Mouse (Mus musculus): ENCODE data around the gene Slc2a6. TPM values are rescaled to one million over a fixed set of nuclear protein-coding genes. Genes with fewer than 3 reads are reported as not detected.

Slc2a6 gene
- polyA plus RNA-seq, 1 experiment from 2014 or later, result 2.8 TPM

GRCm38 (mm10) chr2:27058251-27058650 lies 30.5 kb upstream of the Slc2a6 start:
- H3K4me3 ChIP-seq, result no peak overlapping the region
- 74% methylated on average over 4 of the region's 4 CpGs for WGBS
- H3K27ac ChIP-seq, result no peak overlapping the region
- peaks cover 7% of the 10 kb centered on the region; the same call in 1 of the 2 replicates for H3K4me1 ChIP-seq (replicated peaks)
- no peak for DNase-seq (ENCODE audit: low spot score)
- H3K9me3 ChIP-seq, result no peaks in the 10 kb centered on the region
- H3K36me3 ChIP-seq, result no peaks in the 10 kb centered on the region
- peaks cover 3% of the 10 kb centered on the region; the same call in 1 of the 2 replicates for H3K27me3 ChIP-seq (ENCODE audit: insufficient read depth, poor library complexity, severe bottlenecking)

GRCm38 (mm10) chr2:27049408-27049807 lies 21.6 kb upstream of the Slc2a6 start:
- Histone ChIP-seq H3K27ac (no peak overlapping the region), H3K27me3 (ENCODE audit: insufficient read depth, poor library complexity, severe bottlenecking) (peaks cover 43% of the 10 kb centered on the region), H3K4me3 (no peak overlapping the region), H3K36me3 (no peaks in the 10 kb centered on the region), H3K4me1 (replicated peaks) (peaks cover 7% of the 10 kb centered on the region), H3K9me3 (no peaks in the 10 kb centered on the region)
- DNase-seq (ENCODE audit: low spot score), result peak; percentile 15
- WGBS, result 28% methylated on average over 6 of the region's 6 CpGs

- peaks cover 12% of the 10 kb centered on the region for H3K4me1 ChIP-seq (replicated peaks)
- H3K27ac ChIP-seq, result no peak overlapping the region
- H3K36me3 ChIP-seq, result no peaks in the 10 kb centered on the region
- no peaks in the 10 kb centered on the region for H3K9me3 ChIP-seq
- DNase-seq (ENCODE audit: low spot score), result no peak
- no peak overlapping the region for H3K4me3 ChIP-seq
- whole genome bisulfite sequencing, result 74% methylated on average over 8 of the region's 8 CpGs
- H3K27me3 ChIP-seq (ENCODE audit: insufficient read depth, poor library complexity, severe bottlenecking), result peaks cover 56% of the 10 kb centered on the region
Observed at GRCm38 (mm10) chr2:27045979-27046770, 18.4 kb upstream of the Slc2a6 start.

GRCm38 (mm10) chr2:27044641-27045040 lies 16.8 kb upstream of the Slc2a6 start:
- H3K4me1 ChIP-seq (replicated peaks), result peaks cover 8% of the 10 kb centered on the region
- H3K27ac ChIP-seq, result no peak overlapping the region
- H3K4me3 ChIP-seq, result no peak overlapping the region
- no peak for DNase-seq (ENCODE audit: low spot score)
- peaks cover 59% of the 10 kb centered on the region for H3K27me3 ChIP-seq (ENCODE audit: insufficient read depth, poor library complexity, severe bottlenecking)
- no peaks in the 10 kb centered on the region for H3K9me3 ChIP-seq
- 78% methylated on average over 3 of the region's 3 CpGs for WGBS
- H3K36me3 ChIP-seq, result no peaks in the 10 kb centered on the region

- no peak for DNase-seq (ENCODE audit: low spot score)
- H3K9me3 ChIP-seq, result no peaks in the 10 kb centered on the region
- 0 out of 2 replicates have a peak overlapping the region, but pooled peaks have one; percentile 8 for H3K27ac ChIP-seq
- peaks cover 64% of the 10 kb centered on the region for H3K27me3 ChIP-seq (ENCODE audit: insufficient read depth, poor library complexity, severe bottlenecking)
- no peak overlapping the region for H3K4me3 ChIP-seq
- no peaks in the 10 kb centered on the region for H3K36me3 ChIP-seq
- H3K4me1 ChIP-seq (replicated peaks), result peaks cover 5% of the 10 kb centered on the region; the same call in 1 of the 2 replicates
- 66% methylated on average over 4 of the region's 4 CpGs for WGBS
Observed at GRCm38 (mm10) chr2:27044166-27044565, 16.4 kb upstream of the Slc2a6 start.

GRCm38 (mm10) chr2:27043461-27043860 lies 15.7 kb upstream of the Slc2a6 start:
- H3K27me3 ChIP-seq (ENCODE audit: insufficient read depth, poor library complexity, severe bottlenecking), result peaks cover 62% of the 10 kb centered on the region
- 31% methylated on average over 3 of the region's 3 CpGs for WGBS
- no peaks in the 10 kb centered on the region for H3K36me3 ChIP-seq
- DNase-seq (ENCODE audit: low spot score), result peak; percentile 84
- H3K27ac ChIP-seq, result no peak overlapping the region
- H3K9me3 ChIP-seq, result no peaks in the 10 kb centered on the region
- H3K4me1 ChIP-seq (replicated peaks), result peaks cover 9% of the 10 kb centered on the region; the same call in 1 of the 2 replicates
- H3K4me3 ChIP-seq, result no peak overlapping the region

- Histone ChIP-seq H3K36me3 (no peaks in the 10 kb centered on the region), H3K4me3 (no peak overlapping the region), H3K9me3 (no peaks in the 10 kb centered on the region), H3K27me3 (ENCODE audit: insufficient read depth, poor library complexity, severe bottlenecking) (peaks cover 57% of the 10 kb centered on the region), H3K4me1 (replicated peaks) (peaks cover 11% of the 10 kb centered on the region; the same call in 1 of the 2 replicates), H3K27ac (no peak overlapping the region)
- WGBS, result 69% methylated on average over 8 of the region's 8 CpGs
- no peak for DNase-seq (ENCODE audit: low spot score)
Observed at GRCm38 (mm10) chr2:27042131-27042844, 14.5 kb upstream of the Slc2a6 start.

- H3K27me3 ChIP-seq (ENCODE audit: insufficient read depth, poor library complexity, severe bottlenecking), result peaks cover 29% of the 10 kb centered on the region; the same call in 1 of the 2 replicates
- H3K4me1 ChIP-seq (replicated peaks), result peaks cover 13% of the 10 kb centered on the region; the same call in 1 of the 2 replicates
- 4% methylated on average over 1 of the region's 1 CpGs for WGBS
- DNase-seq (ENCODE audit: low spot score), result no peak
- H3K9me3 ChIP-seq, result no peaks in the 10 kb centered on the region
- H3K27ac ChIP-seq, result no peak overlapping the region
- no peak overlapping the region for H3K4me3 ChIP-seq
- H3K36me3 ChIP-seq, result no peaks in the 10 kb centered on the region
Observed at GRCm38 (mm10) chr2:27039286-27039685, 11.5 kb upstream of the Slc2a6 start.

- H3K4me1 ChIP-seq (replicated peaks), result peaks cover 9% of the 10 kb centered on the region; the same call in 1 of the 2 replicates
- no peaks in the 10 kb centered on the region for H3K9me3 ChIP-seq
- WGBS, result 2% methylated on average over 3 of the region's 3 CpGs
- DNase-seq (ENCODE audit: low spot score), result peak; percentile 69
- no peaks in the 10 kb centered on the region for H3K36me3 ChIP-seq
- no peak overlapping the region for H3K4me3 ChIP-seq
- peaks cover 25% of the 10 kb centered on the region; the same call in 1 of the 2 replicates for H3K27me3 ChIP-seq (ENCODE audit: insufficient read depth, poor library complexity, severe bottlenecking)
- no peak overlapping the region for H3K27ac ChIP-seq
Observed at GRCm38 (mm10) chr2:27038596-27038995, 10.8 kb upstream of the Slc2a6 start.

GRCm38 (mm10) chr2:27037008-27037407 lies 9.2 kb upstream of the Slc2a6 start:
- peaks cover 14% of the 10 kb centered on the region; the same call in 1 of the 2 replicates for H3K27me3 ChIP-seq (ENCODE audit: insufficient read depth, poor library complexity, severe bottlenecking)
- no peak for DNase-seq (ENCODE audit: low spot score)
- H3K4me1 ChIP-seq (replicated peaks), result peaks cover 9% of the 10 kb centered on the region; the same call in 1 of the 2 replicates
- H3K9me3 ChIP-seq, result no peaks in the 10 kb centered on the region
- H3K4me3 ChIP-seq, result no peak overlapping the region
- 67% methylated on average over 4 of the region's 4 CpGs for WGBS
- no peak overlapping the region for H3K27ac ChIP-seq
- no peaks in the 10 kb centered on the region for H3K36me3 ChIP-seq

- Histone ChIP-seq H3K4me1 (replicated peaks) (peaks cover 9% of the 10 kb centered on the region; the same call in 1 of the 2 replicates), H3K27me3 (ENCODE audit: insufficient read depth, poor library complexity, severe bottlenecking) (0 out of 2 replicates have a peak, but pooled peaks cover 8% of the 10 kb centered on the region), H3K27ac (no peak overlapping the region), H3K4me3 (no peak overlapping the region), H3K36me3 (no peaks in the 10 kb centered on the region), H3K9me3 (no peaks in the 10 kb centered on the region)
- WGBS, result 75% methylated on average over 3 of the region's 3 CpGs
- no peak for DNase-seq (ENCODE audit: low spot score)
Observed at GRCm38 (mm10) chr2:27036003-27036402, 8.2 kb upstream of the Slc2a6 start.

GRCm38 (mm10) chr2:27032361-27032760 lies 4.6 kb upstream of the Slc2a6 start:
- peaks cover 25% of the 10 kb centered on the region for H3K27me3 ChIP-seq (ENCODE audit: insufficient read depth, poor library complexity, severe bottlenecking)
- no peak overlapping the region for H3K27ac ChIP-seq
- no peaks in the 10 kb centered on the region for H3K9me3 ChIP-seq
- no peak overlapping the region for H3K4me3 ChIP-seq
- no peaks in the 10 kb centered on the region for H3K36me3 ChIP-seq
- WGBS, result 78% methylated on average over 2 of the region's 2 CpGs
- DNase-seq (ENCODE audit: low spot score), result no peak
- peaks cover 12% of the 10 kb centered on the region for H3K4me1 ChIP-seq (replicated peaks)

Measured in hindbrain, embryonic 10.5 days (tissue).